Mouse (Mus musculus) frontal cortex, postnatal 36 days (tissue): ENCODE data around the gene Mettl7b.

ENCODE experiments used
- DNase-seq, 2 experiments: peaks; one replicate each; pipeline ENCODE4 v3.0.0; 2022; ENCODE audit warnings: low spot score in 2 of 2

The Mettl7b gene

DNA sequence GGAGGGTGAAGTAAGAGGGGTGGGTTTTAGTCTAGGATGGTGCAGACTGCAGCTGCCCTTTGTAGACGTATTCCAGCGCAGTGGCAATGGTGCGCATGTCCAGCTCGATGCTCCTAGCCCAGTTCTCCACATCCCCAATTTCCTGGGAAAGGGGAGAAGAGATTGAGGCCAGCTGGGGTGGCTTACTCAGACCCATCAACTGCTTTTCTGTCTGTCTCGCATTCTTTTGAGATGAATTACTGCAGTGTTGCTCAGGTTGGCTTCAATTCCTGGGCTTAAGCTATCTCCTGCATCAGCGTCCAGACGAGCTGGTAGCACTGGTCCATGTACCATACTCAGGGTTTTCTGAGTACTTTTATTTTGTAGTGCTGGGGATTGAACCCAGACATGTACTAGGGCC is 40.8 kb downstream of the Mettl7b start:
- DNase-seq: no peak

- DNase-seq: peak in 1 of 2 experiments; percentile 31
Measured at GRCm38 (mm10) chr10:128919203-128919631, 41.6 kb downstream of the Mettl7b start.

DNA sequence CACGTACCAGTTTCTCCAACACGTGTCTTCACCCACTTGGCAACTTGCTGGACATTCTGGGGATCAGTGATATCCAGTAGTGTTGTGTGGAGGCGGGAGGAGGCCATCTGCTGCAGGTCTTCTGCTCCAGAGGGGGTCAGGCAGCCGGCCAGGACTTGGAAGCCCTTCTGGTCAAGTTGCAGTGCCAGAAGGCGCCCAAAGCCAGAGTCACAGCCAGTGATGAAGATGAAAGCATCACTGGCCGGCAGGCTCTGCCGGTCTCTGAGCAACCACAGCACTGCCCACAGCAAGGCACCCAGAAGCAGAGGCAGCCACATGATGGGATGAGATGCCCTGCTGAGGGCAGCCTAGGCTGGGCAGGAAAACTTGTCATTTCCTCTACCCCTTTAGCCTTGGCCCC is 42.5 kb downstream of the Mettl7b start:
- DNase-seq: peak in 1 of 2 experiments; percentile 59

DNA sequence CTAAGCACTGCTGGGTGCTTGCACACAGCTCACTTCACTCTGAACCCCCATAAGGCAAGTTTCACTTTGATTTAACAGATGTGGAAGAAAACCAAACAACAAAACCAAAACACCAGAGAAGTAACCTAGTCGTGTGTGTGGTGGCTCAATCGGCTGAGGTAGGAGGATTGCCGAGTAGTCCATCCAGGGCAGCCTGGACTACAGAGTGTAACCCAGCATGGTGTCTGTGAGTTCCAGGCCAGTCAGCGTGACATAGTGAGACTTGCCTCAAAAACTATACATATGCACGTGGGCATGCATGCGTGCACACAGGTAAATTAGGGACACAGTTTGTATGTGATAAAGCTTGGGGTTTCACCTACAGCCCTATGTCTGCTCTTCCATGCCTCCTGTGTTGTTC is 43.4 kb downstream of the Mettl7b start:
- no peak for DNase-seq

- no peak for DNase-seq
Measured at GRCm38 (mm10) chr10:128916665-128917064, 44.1 kb downstream of the Mettl7b start.

- no peak for DNase-seq
Measured at GRCm38 (mm10) chr10:128915550-128915949, 45.2 kb downstream of the Mettl7b start.

DNA sequence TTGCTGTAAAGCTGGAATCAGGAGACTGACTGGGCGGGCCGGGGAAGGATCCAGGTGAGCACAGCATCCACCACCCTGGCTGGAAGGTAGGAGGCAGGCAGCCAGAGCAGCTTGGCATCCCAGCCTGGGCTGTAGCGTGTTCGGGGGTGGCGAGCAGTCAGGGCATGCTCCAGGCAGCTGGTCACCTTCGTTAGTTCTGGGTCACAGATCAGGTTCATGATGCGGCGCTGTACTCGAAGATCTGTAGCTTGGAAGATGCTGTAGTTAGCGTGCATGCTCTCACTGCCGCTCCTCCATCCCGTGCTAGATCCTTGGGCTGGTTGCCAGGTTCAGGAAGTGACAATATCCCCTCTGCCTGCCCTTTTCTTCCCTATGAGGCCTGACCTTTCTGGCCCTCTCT is 47.1 kb downstream of the Mettl7b start:
- no peak for DNase-seq

GRCm38 (mm10) chr10:128913219-128913618 is 47.6 kb downstream of the Mettl7b start:
- DNase-seq: peak; percentile 86 to 94

DNA sequence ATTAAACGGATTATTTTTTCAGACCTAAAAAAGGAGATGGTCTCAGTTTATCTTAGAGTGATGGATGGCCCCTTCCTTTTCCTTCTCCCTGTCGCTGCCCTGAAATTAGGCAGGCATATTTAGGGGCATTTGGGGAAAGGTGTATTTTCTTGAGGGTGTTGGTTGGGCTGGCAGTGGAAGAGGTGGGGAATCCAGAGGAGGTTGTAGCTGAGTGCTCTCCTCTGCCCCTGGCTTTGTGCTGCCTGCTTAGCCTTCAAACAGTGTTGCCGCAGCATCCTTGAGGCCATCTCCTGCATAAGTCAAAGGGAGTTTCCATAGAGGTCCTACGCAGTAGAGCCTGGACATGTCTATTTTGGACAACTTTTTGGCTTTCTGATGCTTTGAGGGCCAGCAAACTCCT is 48.0 kb downstream of the Mettl7b start:
- no peak for DNase-seq

DNA sequence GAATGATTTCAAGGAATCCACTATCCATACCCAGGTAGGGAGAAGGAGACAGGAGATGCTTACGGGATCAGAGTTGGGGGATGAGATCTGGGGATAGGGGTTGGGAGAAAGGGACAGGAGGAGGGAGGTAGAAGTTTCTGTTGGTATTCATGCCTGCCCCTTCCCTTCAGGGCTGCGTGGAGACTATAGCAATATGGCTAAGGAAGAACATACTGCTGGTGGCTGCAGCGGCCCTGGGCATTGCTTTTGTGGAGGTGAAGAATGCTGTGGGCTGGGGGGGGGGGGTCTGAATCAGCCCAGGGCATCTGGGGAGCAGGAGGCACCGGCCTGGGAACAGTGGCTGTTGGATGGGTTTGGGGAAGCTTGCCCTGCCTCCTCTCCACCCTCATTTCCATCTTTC is 48.5 kb downstream of the Mettl7b start:
- DNase-seq: no peak

GRCm38 (mm10) chr10:128911430-128911829 is 49.4 kb downstream of the Mettl7b start:
- DNase-seq: no peak

GRCm38 (mm10) chr10:128910066-128910841 is 50.5 kb downstream of the Mettl7b start:
- peak in 1 of 2 experiments; percentile 55 for DNase-seq

GRCm38 (mm10) chr10:128909567-128910028 is 51.2 kb downstream of the Mettl7b start:
- peak; percentile 52 to 57 for DNase-seq

- DNase-seq: no peak
Measured at GRCm38 (mm10) chr10:128908778-128909448, 51.9 kb downstream of the Mettl7b start.
